Mouse (Mus musculus) monocyte, adult 2 months (primary cell): ENCODE data around the gene Rec8.

Experiments used
- DNase-seq, 2 experiments: peaks; one replicate each; pipeline ENCODE4 v3.0.0; 2022; ENCODE audit warnings: low spot score in 2 of 2, low read depth in 1 of 2

Gene Rec8

DNA sequence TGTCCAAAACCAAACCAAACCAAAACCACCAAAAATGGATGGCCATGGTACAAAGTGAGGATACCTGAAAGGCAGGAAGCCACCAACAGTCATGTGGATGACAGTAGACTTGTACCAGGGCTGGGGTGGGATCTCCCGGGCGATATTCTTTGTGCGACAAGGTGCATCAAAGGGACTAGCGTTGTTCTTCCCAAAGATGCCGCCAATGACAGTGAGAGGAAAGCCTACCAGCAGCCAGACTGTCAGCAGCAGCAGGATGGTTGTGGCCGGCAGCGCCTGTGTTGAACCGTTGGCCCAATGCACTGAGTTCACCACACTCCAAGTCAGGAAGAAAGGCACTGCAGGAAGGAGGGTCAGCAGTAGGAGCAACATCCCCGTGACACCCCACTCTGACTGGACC lies 20.0 kb downstream of the Rec8 start, which contains the start of gene Gm49378:
Gm49378 (minus strand) TSS at position 101 of the 400 bp plus-strand sequence.
- no peak for DNase-seq

GRCm38 (mm10) chr14:55640816-55641215 lies 23.0 kb downstream of the Rec8 start:
- no peak for DNase-seq

GRCm38 (mm10) chr14:55641291-55641690 lies 23.5 kb downstream of the Rec8 start:
- DNase-seq, result no peak

DNA sequence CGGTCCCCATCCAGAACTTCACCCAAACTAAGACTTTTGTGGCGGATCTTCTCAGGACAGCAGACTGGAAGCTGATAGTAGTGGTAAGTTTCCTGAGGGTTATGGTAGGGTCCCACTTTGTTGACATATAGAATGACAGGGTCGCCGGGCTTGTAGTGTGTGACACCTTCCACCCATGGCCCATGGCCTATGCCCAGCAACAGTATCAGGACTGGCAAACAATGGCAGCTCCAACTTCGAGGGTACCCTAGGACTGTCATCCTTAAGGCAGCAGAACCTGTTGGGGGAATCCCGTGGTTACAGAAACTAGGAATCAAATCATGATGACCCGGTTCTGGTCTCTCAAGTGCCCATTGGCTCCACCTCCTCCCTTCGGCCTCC lies 24.8 kb downstream of the Rec8 start:
- DNase-seq, result no peak

DNA sequence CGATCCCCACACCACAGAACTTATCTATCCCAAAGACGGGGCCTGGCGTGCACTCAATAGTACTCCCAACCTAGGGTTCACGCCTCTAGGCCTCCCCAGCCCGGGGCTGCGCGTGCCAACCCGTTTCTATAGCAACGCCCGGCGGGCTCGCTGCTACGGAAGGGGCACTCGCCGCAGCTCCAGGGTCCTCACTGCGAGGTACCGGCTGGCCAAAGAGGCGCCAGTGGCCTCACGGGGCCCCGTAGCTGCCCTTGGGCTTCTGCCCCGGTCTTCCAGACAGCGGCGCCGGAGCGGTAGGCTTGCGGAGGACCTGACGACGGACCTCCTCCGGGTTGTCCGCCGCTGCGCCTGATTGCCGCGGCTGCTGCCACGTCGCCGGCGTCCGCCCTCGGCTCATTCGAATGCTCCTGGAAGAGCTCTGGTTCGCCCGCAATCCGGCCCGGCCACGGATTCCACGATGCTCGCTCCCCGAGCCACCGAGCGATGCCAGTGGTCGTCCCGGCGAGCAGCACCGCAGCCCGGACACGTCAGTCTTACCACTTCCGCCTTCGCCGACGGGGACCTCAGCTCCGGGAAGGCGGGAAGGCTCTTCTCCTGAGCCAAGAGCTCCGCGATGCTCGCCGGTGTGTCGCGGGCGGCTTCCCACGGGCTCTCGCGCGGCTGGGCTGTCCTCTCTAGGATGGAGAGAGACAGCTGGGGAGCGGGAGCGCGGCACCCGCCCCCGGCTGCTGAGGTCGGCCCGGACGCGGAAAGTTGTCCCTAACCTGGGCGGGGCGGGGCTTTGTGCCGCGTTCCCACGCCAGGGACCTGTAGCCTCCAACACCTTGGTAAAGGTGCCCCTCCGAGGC lies 25.4 kb downstream of the Rec8 start, which contains the start of gene Tm9sf1:
Tm9sf1 (minus strand) TSS at position 747 of the 848 bp plus-strand sequence.
- peak; percentile 67 to 85 for DNase-seq

- DNase-seq, result no peak
Measured at GRCm38 (mm10) chr14:55644261-55644888, 26.5 kb downstream of the Rec8 start.

- DNase-seq, result no peak
Measured at GRCm38 (mm10) chr14:55649884-55650283, 32.0 kb downstream of the Rec8 start, which contains the start of gene Tssk4. Tssk4 (plus strand) TSS chr14:55650184.

DNA sequence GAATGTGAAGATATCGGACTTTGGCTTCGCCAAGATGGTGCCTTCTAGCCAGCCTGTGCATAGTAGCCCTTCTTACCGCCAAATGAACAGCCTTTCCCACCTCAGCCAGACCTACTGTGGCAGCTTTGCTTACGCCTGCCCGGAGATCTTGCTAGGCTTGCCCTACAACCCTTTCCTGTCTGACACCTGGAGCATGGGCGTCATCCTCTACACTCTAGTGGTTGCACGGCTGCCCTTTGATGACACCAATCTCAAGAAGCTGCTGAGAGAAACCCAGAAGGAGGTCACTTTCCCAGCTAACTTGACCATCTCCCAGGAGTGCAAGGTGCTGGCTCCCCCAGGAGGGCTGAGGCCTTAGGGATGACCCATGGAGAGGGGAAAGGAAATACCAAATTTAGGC lies 33.7 kb downstream of the Rec8 start:
- DNase-seq, result no peak

GRCm38 (mm10) chr14:55656935-55657334 lies 39.1 kb downstream of the Rec8 start:
- no peak for DNase-seq

GRCm38 (mm10) chr14:55658011-55658410 lies 40.2 kb downstream of the Rec8 start:
- DNase-seq, result no peak

DNA sequence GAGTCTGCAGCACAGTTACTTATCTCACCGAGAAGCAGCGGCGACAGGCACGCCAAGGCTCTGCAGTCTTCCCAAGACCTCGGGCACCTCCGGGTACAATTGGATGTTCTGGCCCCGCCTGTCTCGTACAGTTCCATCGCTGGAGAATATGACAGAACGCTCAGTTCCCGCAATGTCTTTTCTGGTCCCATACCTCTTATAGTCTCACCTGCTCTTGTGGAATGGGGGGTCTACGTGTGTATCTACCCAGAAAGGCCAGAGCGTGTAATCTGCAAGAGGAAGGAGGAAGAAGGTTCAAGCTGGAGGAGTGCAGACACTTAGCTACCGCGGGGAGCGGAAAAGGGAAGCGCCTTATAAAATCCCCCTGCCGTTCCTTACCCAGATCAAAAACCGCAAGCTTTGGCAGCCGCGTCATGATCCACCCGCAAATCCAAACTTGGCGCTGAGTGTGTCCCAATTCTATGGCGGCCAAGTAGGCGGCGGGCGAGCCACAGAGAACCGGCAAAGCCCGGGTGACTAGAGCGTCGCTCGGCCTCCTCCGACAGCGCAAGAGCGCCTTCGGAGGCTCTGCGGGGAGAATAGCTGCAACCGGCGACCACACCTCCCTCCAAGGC lies 42.2 kb downstream of the Rec8 start, which contains the start of gene Mdp1:
Mdp1 (minus strand) TSS at position 549 of the 614 bp plus-strand sequence.
- DNase-seq, result peak; percentile 47 to 69

GRCm38 (mm10) chr14:55660636-55661035 lies 42.8 kb downstream of the Rec8 start:
- DNase-seq, result no peak

GRCm38 (mm10) chr14:55671486-55671832 lies 53.6 kb downstream of the Rec8 start:
- no peak for DNase-seq

DNA sequence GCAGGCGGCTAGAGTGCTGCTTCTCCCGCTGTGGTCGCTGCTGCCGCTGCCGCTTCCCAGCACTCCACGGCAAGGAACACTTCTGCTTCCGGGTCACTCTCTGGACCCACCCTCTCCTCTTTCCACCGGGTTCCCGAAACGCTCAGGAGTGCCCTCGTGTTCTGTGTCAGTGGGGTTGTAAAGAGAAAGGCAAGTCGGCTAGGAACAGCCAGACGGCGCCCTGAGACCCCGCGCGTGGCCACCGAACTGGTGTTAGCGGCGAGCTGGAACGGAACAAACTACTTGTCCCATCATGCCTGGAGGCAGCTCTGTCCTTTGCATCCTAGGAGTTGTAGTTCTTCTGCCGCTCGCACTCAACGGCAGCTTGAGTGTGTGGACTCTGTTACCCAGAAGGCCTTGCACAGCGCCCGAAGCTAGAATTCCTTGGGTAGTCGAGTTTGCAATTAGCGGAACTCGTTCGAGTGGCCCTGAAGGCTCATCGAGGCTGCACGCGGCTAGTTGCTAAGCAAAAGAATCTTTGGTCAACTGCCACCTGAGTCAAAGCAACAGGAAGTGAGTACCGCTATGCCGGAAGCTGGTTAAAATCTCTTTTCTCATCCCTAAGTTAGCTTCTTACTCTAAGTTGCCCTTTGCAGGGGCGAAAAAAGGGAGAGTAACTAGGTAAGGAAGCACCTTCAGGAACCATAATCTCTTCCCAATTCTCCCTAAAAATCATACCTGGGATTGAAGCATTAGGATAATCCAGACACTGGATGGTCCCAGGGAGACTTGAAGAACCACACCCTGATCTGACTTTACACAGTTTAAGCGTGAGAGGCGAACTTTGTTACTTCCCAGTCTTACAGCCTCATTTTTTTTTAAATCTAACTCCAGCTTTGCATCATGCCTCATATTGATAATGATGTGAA lies 54.2 kb downstream of the Rec8 start, which contains the start of the genes Gmpr2 and Nedd8:
Gmpr2 (plus strand) TSS at position 109 of the 908 bp plus-strand sequence.
Nedd8 (minus strand) TSS at position 292 of the 908 bp plus-strand sequence.
- DNase-seq, result peak; percentile 79 to 85

DNA sequence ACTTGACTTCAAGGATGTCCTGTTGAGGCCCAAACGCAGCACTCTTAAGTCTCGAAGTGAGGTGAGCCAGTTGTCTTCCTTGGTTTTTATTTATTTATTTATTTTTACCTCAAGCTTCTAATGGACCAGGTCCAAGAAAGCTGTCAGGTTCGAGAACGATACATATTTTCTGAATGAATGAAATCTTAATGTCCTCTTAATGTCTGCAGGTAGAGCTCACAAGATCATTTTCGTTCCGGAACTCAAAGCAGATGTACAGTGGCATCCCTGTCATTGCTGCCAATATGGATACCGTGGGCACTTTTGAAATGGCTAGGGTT lies 54.9 kb downstream of the Rec8 start:
- no peak for DNase-seq
